Mouse (Mus musculus) adrenal gland, postnatal 36 days (tissue): ENCODE results near the gene Tank. TPM values are rescaled to one million over a fixed set of nuclear protein-coding genes. Genes with fewer than 3 reads are reported as not detected.

Experiments
- DNase-seq, 2 experiments: peaks; one replicate each; pipeline ENCODE4 v3.0.0; 2021; ENCODE audit warnings: mixed read lengths in 1 of 2
- total RNA-seq, 2 experiments: library from RNA; stranded (reverse); gene quantifications; 2 replicates each; pipeline ENCODE4 v1.2.3; 2021

Gene Tank
- total RNA-seq, 2 experiments from 2014 or later = 34.9 to 47.6 TPM

- DNase-seq = peak; percentile 39 to 55
Observed at GRCm38 (mm10) chr2:61655382-61656281, 77.2 kb downstream of the Tank start.

- peak; percentile 69 to 76 for DNase-seq
Observed at GRCm38 (mm10) chr2:61656421-61657411, 78.3 kb downstream of the Tank start.

- no peak for DNase-seq
Observed at GRCm38 (mm10) chr2:61659254-61659653, 80.9 kb downstream of the Tank start.

GRCm38 (mm10) chr2:61662833-61663232 lies 84.4 kb downstream of the Tank start:
- DNase-seq = no peak

DNA sequence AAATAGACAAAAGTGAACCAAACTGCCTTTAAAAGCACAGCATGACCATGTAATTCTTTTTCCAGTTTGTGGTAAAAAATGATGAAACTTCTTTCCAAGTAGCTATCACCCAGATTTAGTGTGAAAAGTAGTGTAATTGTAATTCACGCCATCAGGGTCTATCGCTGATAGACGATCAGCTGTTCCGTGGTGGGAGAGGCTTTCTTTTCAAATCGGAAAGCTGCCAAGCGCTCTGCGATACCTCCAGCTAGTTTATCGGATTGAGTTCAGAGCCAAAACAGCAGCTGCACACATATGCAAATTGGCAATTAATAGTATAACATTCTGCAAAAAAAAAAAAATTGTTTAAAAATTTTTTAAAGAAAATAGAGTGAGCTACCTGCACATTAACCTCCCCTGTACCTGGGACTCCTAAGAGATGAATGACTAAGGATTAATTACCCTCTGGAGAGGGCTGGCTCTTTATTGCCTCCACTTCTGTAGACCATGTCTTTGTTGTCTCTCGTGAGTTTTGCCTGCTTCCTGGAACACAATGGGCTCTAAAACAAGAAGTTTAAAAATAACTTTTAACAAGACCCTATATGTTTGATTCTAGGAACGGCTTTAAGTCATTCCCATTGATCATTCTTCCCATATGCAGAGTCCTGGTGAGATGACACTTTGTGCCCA lies 85.3 kb downstream of the Tank start:
- no peak for DNase-seq

GRCm38 (mm10) chr2:61667420-61667819 lies 89.0 kb downstream of the Tank start:
- peak in 1 of 2 experiments; percentile 18 for DNase-seq

DNA sequence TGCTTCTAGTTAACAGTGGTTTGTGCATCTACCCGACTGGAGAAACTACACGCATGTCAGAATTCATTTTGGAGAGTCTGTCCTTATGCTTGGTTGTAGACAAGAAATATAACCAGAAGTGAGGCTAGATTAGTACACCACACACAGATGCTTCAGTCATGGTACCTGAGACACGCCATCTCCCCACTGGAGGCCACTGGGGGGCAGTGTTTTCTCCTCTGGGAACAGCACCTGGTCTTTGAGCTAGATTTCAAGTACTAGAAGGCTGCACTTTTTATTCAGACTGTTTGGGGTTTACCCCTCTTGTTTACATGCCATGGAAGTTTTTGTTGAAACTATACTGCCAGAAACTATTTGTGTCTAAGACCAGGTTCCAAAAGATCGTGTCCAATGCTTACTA lies 89.9 kb downstream of the Tank start:
- DNase-seq = peak; percentile 61 to 76

DNA sequence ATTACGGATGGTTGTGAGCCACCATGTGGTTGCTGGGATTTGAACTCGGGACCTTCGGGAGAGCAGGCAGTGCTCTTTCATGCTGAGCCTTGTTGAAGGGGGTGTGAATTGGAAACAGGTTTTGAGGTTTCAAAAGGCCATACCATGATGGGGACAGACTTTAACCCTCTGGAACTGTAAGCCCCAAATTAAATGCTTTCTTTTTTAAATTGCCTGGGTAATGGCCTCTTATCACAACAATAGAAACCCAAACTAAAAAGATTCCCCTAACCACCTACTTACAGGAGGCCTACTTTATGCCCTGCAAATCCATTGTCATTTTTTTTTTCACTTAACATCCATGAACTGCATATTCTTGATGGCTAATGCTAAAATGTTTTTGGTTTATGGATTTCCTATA lies 96.2 kb downstream of the Tank start:
- DNase-seq = no peak

DNA sequence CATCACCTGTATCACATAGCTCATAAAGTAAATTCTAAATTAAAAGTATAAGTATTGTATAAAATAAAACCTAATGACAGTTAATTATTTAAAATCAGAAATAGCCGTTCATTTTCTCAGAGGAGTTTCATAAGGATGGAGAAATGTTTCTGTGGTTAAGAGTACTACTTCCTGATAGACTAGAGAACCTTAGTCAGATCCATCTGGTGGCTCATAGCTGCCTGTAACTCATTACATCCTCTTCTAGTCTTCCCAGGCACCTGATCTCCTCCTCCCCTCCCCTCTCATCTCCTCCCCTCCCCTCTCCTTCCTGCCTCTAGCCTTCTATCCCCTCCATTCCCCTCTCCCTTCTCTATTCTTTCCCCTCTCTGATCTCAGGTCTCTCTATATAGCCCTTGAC lies 103.2 kb downstream of the Tank start:
- no peak for DNase-seq

GRCm38 (mm10) chr2:61686533-61686932 lies 108.1 kb downstream of the Tank start:
- DNase-seq = no peak

DNA sequence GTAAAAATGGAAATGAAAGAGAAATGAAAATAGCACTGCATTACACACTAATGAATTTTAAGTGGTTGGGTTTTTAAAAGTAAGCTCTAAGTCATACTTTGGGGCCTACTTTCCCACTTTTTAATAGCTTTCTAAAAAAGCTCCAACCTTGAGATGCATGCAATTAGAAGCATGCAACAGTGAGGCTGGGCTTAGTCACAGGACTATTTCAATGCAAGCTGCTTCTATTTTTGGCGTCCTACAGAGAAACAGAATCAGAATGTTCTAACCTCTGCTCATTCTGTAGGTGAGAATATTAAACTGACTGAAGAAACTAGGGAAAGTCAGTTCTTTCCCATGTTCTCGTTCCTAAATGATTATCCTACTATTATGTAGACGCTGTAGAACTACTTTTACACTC lies 110.7 kb downstream of the Tank start:
- DNase-seq = no peak

Other genes with a start within 250 kb of the Tank start
- 100 to 1,000 TPM in 1 of 2 experiments, 10 to 100 TPM in 1; 97.0 to 112 TPM for gene Psmd14, start 133.1 kb downstream of the Tank start, total RNA-seq
- not detected for gene Tbr1, start 224.3 kb downstream of the Tank start, total RNA-seq